16 mouse cellular contexts compared by ENCODE assay signal in the genomic region with DNA sequence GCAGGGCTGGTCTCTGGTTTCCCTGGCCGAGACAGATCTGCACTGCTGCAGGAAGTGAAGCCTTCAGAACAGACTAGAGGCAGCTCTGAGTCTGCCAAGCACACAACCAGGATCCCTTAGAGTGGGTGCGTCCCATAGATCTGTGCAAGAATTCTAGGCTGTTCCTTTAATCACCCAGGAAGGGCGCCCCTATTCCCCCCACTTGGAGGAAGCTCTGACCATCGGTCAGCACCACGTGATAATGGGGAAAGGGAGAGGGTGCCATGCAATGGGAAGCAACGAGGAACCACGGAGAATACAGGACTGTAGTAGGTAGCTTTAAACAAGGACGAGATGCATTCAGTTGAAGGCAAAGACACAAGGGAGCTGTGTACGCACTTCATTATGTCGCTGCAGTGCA.
DNase-seq lines count a peak whose midpoint lies in the region; ATAC-seq and TF ChIP-seq lines count a peak whose summit lies in the region.
"Had no signal": no experiment of that assay in that cellular context is flagged by ENCODE, and none has a peak within 500 bp of the region (broad histone marks: within the 10 kb centered on the region; RNA-seq: fewer than 3 reads in every experiment).

No protein-coding gene starts in this region.

- 0 out of 2 replicates have a peak overlapping the region, but pooled peaks have one; percentile 48 for H3K27ac ChIP-seq in forebrain, embryonic 10.5 days
- no peak overlapping the region for H3K27ac ChIP-seq in forebrain, embryonic 11.5 days (ENCODE audit: low read depth, low read length)
- H3K27ac ChIP-seq in liver, embryonic 14.5 days: no peak overlapping the region
- H3K27ac ChIP-seq in liver, embryonic 12.5 days: no peak overlapping the region
- H3K27ac ChIP-seq: layer of hippocampus, adult 2 months had no signal

- no peak overlapping the region for H3K9ac ChIP-seq in forebrain, embryonic 11.5 days (ENCODE audit: low read length)
- H3K9ac ChIP-seq in liver, embryonic 14.5 days (replicated peaks): no peak overlapping the region
- no peak overlapping the region for H3K9ac ChIP-seq in liver, embryonic 12.5 days

- TF ChIP-seq CTCF in liver, embryonic 14.5 days (IDR thresholded peaks at IDR 0.05; ENCODE audit: low read depth): no peak

- peaks cover 20% of the 10 kb centered on the region for H3K4me1 ChIP-seq in forebrain, embryonic 10.5 days
- H3K4me1 ChIP-seq in forebrain, embryonic 11.5 days (replicated peaks; ENCODE audit: control insufficient read depth, insufficient read depth, low read length): no peaks in the 10 kb centered on the region
- no peaks in the 10 kb centered on the region for H3K4me1 ChIP-seq in liver, embryonic 14.5 days (replicated peaks; ENCODE audit: control insufficient read depth in 2 of 2, insufficient read depth in 2 of 2, low read length in 1 of 2)
- H3K4me1 ChIP-seq in liver, embryonic 12.5 days: no peaks in the 10 kb centered on the region

- no peaks in the 10 kb centered on the region for H3K27me3 ChIP-seq in forebrain, embryonic 10.5 days (ENCODE audit: poor library complexity, severe bottlenecking)
- no peaks in the 10 kb centered on the region for H3K27me3 ChIP-seq in forebrain, embryonic 11.5 days (ENCODE audit: control insufficient read depth, insufficient read depth, low read length)
- no peaks in the 10 kb centered on the region for H3K27me3 ChIP-seq in liver, embryonic 14.5 days (ENCODE audit: control insufficient read depth, insufficient read depth, low read length)
- H3K27me3 ChIP-seq in liver, embryonic 12.5 days (replicated peaks): no peaks in the 10 kb centered on the region

- H3K4me3 ChIP-seq in forebrain, embryonic 10.5 days: no peak overlapping the region
- no peak overlapping the region for H3K4me3 ChIP-seq in forebrain, embryonic 11.5 days (ENCODE audit: low read depth, low read length)
- no peak overlapping the region for H3K4me3 ChIP-seq in liver, embryonic 14.5 days (ENCODE audit: insufficient read depth in 1 of 2, low read depth in 2 of 2, low read length in 2 of 2)
- no peak overlapping the region for H3K4me3 ChIP-seq in liver, embryonic 12.5 days
- H3K4me3 ChIP-seq: layer of hippocampus, adult 2 months had no signal

- H3K36me3 ChIP-seq in forebrain, embryonic 10.5 days (replicated peaks): no peaks in the 10 kb centered on the region
- no peaks in the 10 kb centered on the region for H3K36me3 ChIP-seq in forebrain, embryonic 11.5 days (ENCODE audit: control insufficient read depth, insufficient read depth, low read length)
- no peaks in the 10 kb centered on the region for H3K36me3 ChIP-seq in liver, embryonic 14.5 days (replicated peaks; ENCODE audit: control insufficient read depth, insufficient read depth, low read depth)
- no peaks in the 10 kb centered on the region for H3K36me3 ChIP-seq in liver, embryonic 12.5 days
- H3K36me3 ChIP-seq: G1E had no signal

- 0 out of 2 replicates have a peak, but pooled peaks cover 3% of the 10 kb centered on the region for H3K9me3 ChIP-seq in forebrain, embryonic 10.5 days
- no peaks in the 10 kb centered on the region for H3K9me3 ChIP-seq in forebrain, embryonic 11.5 days (ENCODE audit: control insufficient read depth, low read length)
- no peaks in the 10 kb centered on the region for H3K9me3 ChIP-seq in liver, embryonic 14.5 days (ENCODE audit: control insufficient read depth, low read length)
- no peaks in the 10 kb centered on the region for H3K9me3 ChIP-seq in liver, embryonic 12.5 days (replicated peaks)
- H3K9me3 ChIP-seq: G1E had no signal

- H3K4me2 ChIP-seq in forebrain, embryonic 11.5 days (ENCODE audit: low read depth, low read length, severe bottlenecking): no peak overlapping the region
- H3K4me2 ChIP-seq in liver, embryonic 14.5 days (ENCODE audit: low read depth): 0 out of 2 replicates have a peak overlapping the region, but pooled peaks have one; percentile 4
- H3K4me2 ChIP-seq in liver, embryonic 12.5 days: no peak overlapping the region

- DNase-seq in forebrain, embryonic 10.5 days (ENCODE audit: extremely low spot score, low spot score): no peak
- no peak for DNase-seq in forebrain, embryonic 11.5 days (ENCODE audit: low spot score)
- no peak for DNase-seq in liver, embryonic 14.5 days (ENCODE audit: low read depth in 3 of 3, low spot score in 3 of 3)
- DNase-seq in layer of hippocampus, adult 11-12 months (ENCODE audit: low spot score): no peak
- no peak for DNase-seq in cerebellum, adult 11 months
- DNase-seq: cerebellum, postnatal 25 days; left cerebral cortex, postnatal 4 days; lung, postnatal 4 days; right cerebral cortex, postnatal 4 days had no signal

- TF ChIP-seq EP300 in liver, embryonic 14.5 days (IDR thresholded peaks at IDR 0.05; ENCODE audit: low read depth): no peak

- ATAC-seq in forebrain, embryonic 11.5 days (replicated peaks; ENCODE audit: low FRiP score): no peak
- no peak for ATAC-seq in liver, embryonic 14.5 days (ENCODE audit: insufficient read depth)
- ATAC-seq in liver, embryonic 12.5 days: no peak
- peak; percentile 40 for ATAC-seq in common myeloid progenitor, adult 5-6 weeks (replicated peaks; ENCODE audit: low read depth, poor library complexity, severe bottlenecking)
- ATAC-seq in megakaryocyte, adult 5-6 weeks (ENCODE audit: poor library complexity, severe bottlenecking): peak; percentile 38
- ATAC-seq: activated CD4-positive, CD25-positive, alpha-beta regulatory T cell, adult 4 months; hindbrain, embryonic 16.5 days had no signal

- WGBS in forebrain, embryonic 10.5 days: 72% methylated on average over 10 of the region's 10 CpGs
- WGBS in forebrain, embryonic 11.5 days: 65% methylated on average over 10 of the region's 10 CpGs
- WGBS in liver, embryonic 14.5 days (ENCODE audit: insufficient replicate concordance): 25% methylated on average over 10 of the region's 10 CpGs
- 31% methylated on average over 10 of the region's 10 CpGs for WGBS in liver, embryonic 12.5 days (ENCODE audit: insufficient replicate concordance)

Comparison
In these comparisons a context has a peak if more than half of its experiments do, and no peak if none do; other contexts are left out.
1. ATAC-seq: peak in common myeloid progenitor, adult 5-6 weeks (single experiment) and megakaryocyte, adult 5-6 weeks (single experiment); none in forebrain, embryonic 11.5 days (single experiment), liver, embryonic 14.5 days (single experiment) and liver, embryonic 12.5 days (single experiment).